Mouse (Mus musculus): ENCODE results near the gene Lrrn1.

DNA sequence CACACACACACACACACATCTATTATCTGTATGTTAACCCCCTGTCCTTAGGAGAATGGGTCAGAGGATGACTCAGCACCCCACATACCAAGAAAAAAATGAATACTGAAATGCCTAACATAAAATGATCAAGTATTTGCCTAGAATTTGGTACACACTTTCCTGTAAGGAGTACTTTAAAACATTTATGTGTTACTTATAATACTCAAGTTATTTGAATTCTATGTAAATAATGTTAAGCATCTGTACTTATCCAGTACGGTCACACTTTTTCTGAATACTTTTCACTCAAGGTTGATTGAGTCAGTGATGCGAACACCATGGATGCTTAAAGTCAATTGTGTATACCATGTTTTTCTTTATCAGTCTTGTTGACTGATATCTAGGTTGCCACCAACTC lies 32.7 kb downstream of the Lrrn1 start:
- TF ChIP-seq CTCF (IDR thresholded peaks at IDR 0.05; ENCODE audit: low read depth, low read length) (no peak), POLR2A (IDR thresholded peaks at IDR 0.05; ENCODE audit: extremely low read depth, insufficient read depth, low read length) (no peak)
